Mouse (Mus musculus): ENCODE measurements at regions not wholly inside any gene's neighbourhood (a gene's known extent, or its start where the extent isn't known, plus 50 kb on each side); places are given as distances from the start of the nearest gene placed in this dataset.

GRCm38 (mm10) chr8:10865941-10866513 is 142.2 kb downstream of the Irs2 start:
- DNase-seq, result no peak

GRCm38 (mm10) chr8:10865415-10865821 is 142.8 kb downstream of the Irs2 start:
- DNase-seq, result no peak

GRCm38 (mm10) chr8:10862442-10862841 is 145.8 kb downstream of the Irs2 start:
- DNase-seq, result no peak

- no peak for DNase-seq
These were observed 147.4 kb downstream of the Irs2 start for GRCm38 (mm10) chr8:10860810-10861209.

GRCm38 (mm10) chr8:10857874-10858273 is 150.4 kb downstream of the Irs2 start:
- no peak for DNase-seq

- DNase-seq, result no peak
These were observed 151.1 kb downstream of the Irs2 start for GRCm38 (mm10) chr8:10856996-10857720.

- DNase-seq, result no peak
These were observed 152.6 kb downstream of the Irs2 start for GRCm38 (mm10) chr8:10855696-10856095.

- no peak for DNase-seq
These were observed 153.1 kb downstream of the Irs2 start for GRCm38 (mm10) chr8:10855131-10855530.

GRCm38 (mm10) chr8:10854600-10854999 is 153.7 kb downstream of the Irs2 start:
- no peak for DNase-seq

GRCm38 (mm10) chr8:10853901-10854300 is 154.4 kb downstream of the Irs2 start:
- DNase-seq, result no peak

GRCm38 (mm10) chr8:10849916-10850315 is 158.3 kb downstream of the Irs2 start:
- DNase-seq, result no peak

- DNase-seq, result no peak
These were observed 162.7 kb downstream of the Irs2 start for GRCm38 (mm10) chr8:10845607-10846006.

GRCm38 (mm10) chr8:10840853-10841531 is 167.3 kb downstream of the Irs2 start:
- no peak for DNase-seq

- DNase-seq, result no peak
These were observed 168.2 kb downstream of the Irs2 start for GRCm38 (mm10) chr8:10840044-10840443.

GRCm38 (mm10) chr8:10835054-10835453 is 173.2 kb downstream of the Irs2 start:
- no peak for DNase-seq

- no peak for DNase-seq
These were observed 176.4 kb downstream of the Irs2 start for GRCm38 (mm10) chr8:10831864-10832263.

- no peak for DNase-seq
These were observed 177.0 kb downstream of the Irs2 start for GRCm38 (mm10) chr8:10831277-10831676.

- no peak for DNase-seq
These were observed 177.4 kb downstream of the Irs2 start for GRCm38 (mm10) chr8:10830835-10831234.

- DNase-seq, result no peak
These were observed 179.7 kb downstream of the Irs2 start for GRCm38 (mm10) chr8:10828580-10828979.

GRCm38 (mm10) chr8:10827560-10827959 is 180.7 kb downstream of the Irs2 start:
- no peak for DNase-seq

- no peak for DNase-seq
These were observed 182.3 kb downstream of the Irs2 start for GRCm38 (mm10) chr8:10825981-10826380.

GRCm38 (mm10) chr8:10825192-10825926 is 182.9 kb downstream of the Irs2 start:
- DNase-seq, result no peak

GRCm38 (mm10) chr8:10821901-10822300 is 186.4 kb downstream of the Irs2 start:
- DNase-seq, result no peak

All from layer of hippocampus, adult 9-11 months (tissue).